Mouse (Mus musculus): ENCODE data around the gene Gpr84.
A peak's percentile ranks its signal among the peaks of the same experiment; 100 is the strongest.

Gene Gpr84

GRCm38 (mm10) chr15:103336996-103337667 lies 26.7 kb upstream of the Gpr84 start:
- DNase-seq (ENCODE audit: extremely low spot score, low spot score) = no peak

DNA sequence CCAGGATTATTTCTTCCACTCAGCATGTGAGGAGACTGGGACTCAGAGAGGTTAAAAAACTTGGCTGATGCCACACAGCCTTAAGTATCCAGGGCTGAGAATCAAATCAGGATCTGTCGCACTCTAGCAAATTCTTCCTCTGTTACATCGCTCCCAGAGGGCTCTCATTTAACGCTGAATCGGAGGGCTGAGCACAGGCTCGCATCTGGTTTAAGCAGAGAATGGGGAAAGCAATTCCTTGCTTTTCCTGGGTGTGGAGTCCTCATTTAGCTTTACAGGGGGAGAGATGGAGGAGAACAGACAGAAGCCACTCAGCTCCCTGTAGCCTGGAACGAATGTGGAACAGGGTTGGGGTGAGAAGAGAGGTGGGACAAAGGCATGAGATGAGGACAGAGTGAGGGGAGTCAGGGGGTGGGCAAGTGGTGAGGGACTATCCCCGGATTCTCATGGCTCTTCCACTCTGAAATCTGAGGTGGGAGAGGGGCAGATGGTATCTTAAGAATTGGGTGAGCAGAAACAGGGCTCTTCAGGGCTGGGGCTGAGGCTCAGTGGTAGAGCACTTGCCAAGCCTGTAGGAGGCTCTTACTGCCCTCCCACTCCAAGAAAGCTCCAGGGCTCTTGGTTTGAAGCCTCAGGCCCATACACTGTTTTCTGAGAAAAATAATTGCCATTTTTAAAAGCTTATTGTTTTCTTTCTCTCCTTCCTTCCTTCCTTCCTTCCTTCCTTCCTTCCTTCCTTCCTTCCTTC lies 25.2 kb upstream of the Gpr84 start:
- DNase-seq (ENCODE audit: extremely low spot score, low spot score) = no peak

DNA sequence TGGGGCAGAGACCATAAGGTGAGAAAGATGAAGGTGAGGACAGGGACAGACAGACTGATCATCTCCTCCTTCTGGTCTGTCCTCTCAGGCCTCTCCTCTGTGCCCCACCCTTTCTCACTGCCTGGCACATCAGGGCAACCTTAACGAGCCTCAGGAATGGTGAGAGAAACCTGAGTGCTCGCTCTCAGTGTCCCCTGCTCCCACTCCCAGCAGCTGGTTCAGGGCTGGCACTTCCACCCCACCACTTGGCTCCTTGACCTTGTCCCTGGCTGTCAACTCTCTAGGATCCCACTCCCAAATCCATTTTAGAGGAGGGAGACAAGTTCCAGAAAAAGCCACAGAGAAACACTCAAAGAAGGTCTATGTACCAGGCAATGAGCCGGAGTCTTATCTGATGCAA lies 24.6 kb upstream of the Gpr84 start:
- DNase-seq (ENCODE audit: extremely low spot score, low spot score) = no peak

- no peak for DNase-seq (ENCODE audit: extremely low spot score, low spot score)
These were observed 23.8 kb upstream of the Gpr84 start for GRCm38 (mm10) chr15:103334194-103334593.

DNA sequence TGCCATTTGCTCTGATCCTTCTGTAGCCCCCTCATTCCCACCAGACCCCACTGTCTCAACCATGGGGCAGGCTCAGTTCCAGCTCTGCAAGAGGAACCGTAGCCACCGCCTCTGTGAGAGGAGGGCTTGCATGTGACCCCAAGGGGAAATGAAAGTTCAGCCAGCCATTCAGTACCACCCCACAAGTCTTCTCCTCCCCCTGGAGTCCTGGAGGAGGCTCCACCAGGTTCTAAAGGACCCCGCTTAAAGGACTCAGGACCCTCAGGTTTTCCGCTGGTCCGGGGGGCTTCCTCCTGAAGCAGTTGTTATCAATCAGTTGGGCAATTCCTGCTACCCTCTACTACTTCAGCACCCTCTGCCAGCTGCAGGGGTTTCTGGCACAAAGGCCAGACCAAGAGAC lies 23.3 kb upstream of the Gpr84 start:
- DNase-seq (ENCODE audit: extremely low spot score, low spot score) = no peak

DNA sequence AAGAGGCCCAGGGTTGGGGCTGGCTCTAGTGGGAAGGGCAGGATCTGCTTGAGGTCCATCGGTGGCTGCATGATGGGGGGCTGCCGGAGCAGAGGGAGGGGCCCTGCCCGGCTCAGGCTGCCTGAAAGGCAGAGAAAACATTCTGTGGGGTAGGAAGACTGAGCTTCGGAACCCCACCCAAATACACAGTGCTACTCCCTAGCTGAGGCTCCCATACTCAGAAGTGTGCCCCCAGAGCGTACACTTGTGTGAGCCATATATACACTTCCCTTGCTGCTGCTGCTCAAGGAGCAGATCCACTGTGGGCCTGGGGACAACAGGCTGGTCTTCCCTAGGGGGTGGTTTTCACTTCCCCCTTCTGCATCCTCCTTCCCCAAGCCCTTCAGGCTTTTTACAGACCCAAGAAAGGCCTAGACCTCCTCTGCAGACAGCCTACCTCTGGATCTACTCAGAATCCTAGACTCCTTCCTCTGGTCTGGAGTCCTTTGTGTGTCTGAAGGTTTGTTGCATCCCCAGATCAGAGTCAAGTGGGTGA lies 22.7 kb upstream of the Gpr84 start:
- no peak for DNase-seq (ENCODE audit: extremely low spot score, low spot score)

DNA sequence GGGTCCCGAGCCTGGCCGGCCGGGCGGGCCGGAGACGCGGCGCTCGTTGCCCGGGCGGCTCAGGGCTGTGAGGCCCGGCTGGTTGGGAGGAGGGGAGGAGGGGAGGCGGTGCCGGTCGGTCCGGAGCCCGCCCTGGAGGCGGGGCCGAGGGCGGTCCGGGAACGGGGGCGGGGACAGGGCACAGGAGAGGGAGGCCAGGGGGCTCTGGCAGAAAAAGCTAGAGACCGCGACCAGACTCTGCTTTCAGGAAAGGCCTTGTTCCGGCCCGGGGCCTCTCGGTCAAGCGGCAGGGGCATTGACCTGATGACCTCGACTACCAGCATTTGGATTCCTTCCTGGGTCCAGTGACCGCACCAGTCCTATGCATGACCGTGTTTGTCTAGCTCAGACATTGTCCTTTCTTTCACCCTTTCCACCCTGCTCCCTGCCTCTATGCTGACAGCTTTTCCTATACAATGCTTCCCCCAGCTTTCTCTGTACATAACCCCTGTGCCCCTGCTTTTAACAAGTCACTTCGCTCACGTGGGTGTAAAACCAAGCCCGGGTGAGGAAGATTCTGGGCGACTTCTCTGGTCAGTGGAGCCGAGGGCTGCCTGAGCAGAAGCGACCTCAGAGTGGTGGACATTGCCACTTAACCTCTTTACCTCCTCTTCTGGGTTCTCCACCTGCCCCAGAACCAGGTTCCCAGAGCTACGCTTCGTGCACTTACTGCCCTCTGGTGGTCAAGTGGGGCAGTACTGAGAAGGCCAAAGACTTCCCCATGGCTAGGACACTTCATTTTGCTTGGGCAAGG lies 13.2 kb upstream of the Gpr84 start:
- peak; percentile 92 for DNase-seq (ENCODE audit: extremely low spot score, low spot score)

- no peak for DNase-seq (ENCODE audit: extremely low spot score, low spot score)
These were observed 12.7 kb upstream of the Gpr84 start for GRCm38 (mm10) chr15:103323070-103323454.

GRCm38 (mm10) chr15:103322396-103322795 lies 12.0 kb upstream of the Gpr84 start:
- no peak for DNase-seq (ENCODE audit: extremely low spot score, low spot score)

DNA sequence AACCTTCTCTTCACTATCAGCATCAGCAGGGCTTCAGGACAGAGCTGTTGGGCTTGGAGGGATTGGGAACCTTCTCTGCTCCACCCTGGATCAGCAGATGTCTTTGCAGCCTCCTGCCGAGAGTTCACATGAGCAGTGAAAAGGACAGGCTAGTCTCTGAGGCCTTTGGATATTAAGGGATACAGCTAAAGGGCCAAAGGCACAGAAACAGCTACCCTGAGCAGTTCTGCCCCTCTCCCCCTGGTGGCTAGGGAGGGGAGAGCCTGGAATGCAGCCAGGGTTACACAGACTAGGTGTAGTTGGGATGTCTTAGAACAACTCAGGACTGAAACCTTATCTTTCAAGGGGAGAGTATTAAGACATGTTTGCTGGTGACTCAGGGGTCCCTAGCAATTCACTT lies 10.7 kb upstream of the Gpr84 start:
- DNase-seq (ENCODE audit: extremely low spot score, low spot score) = no peak

DNA sequence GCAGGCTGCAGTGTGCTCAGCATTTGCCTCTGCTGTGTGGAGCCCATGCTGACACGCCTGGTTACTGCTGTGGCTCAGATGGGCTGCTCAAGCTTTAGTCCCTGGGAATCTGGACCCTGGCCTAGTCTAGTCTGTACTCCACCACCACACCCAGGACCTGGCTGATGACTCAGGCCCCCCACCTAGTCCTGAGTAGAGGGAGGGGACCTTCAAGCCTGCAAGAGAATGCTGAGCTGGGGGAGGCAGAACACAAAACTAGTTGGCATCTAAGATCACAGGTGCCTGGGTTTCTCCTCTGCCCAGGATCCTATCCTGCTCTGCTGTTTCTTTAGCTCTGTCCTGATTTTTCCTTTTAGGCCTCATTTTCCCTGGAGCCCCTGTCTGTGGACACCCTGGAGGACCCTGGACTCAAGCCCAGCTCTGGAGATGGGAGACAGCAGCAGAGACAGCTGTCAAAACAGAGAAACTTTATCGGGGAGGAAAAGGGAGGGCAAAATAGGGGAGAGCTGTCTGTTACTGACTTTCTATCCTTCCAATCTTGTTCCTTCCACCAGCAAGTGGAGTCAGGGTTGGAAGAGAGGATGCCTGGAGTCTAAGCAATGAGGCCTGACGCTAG lies 7.9 kb upstream of the Gpr84 start:
- DNase-seq (ENCODE audit: extremely low spot score, low spot score) = no peak

- no peak for DNase-seq (ENCODE audit: extremely low spot score, low spot score)
These were observed 7.3 kb upstream of the Gpr84 start for GRCm38 (mm10) chr15:103317731-103318130.

DNA sequence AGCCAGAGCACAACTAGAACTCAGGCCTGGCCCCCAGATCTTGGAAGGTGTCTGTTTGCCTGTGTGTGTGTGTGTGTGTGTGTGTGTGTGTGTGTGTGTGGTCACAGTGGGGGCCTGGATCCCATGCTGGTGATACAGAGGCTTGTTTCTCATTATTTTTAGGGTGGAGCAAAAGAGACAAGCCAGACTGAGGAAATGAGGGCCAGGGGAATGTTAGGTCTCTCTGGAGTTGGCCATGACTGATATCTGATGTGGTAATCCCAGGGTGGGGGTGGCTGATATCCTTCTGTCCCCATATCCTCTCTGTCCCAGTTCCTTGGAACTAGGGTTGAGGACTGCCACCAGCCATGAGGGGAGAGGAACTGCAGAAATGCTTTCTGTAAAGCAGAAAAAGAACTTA lies 6.7 kb upstream of the Gpr84 start:
- DNase-seq (ENCODE audit: extremely low spot score, low spot score) = no peak

- no peak for DNase-seq (ENCODE audit: extremely low spot score, low spot score)
These were observed 5.8 kb upstream of the Gpr84 start for GRCm38 (mm10) chr15:103315979-103316776.

GRCm38 (mm10) chr15:103315011-103315502 lies 4.6 kb upstream of the Gpr84 start:
- peak; percentile 89 for DNase-seq (ENCODE audit: extremely low spot score, low spot score)

GRCm38 (mm10) chr15:103314181-103314580 lies 3.8 kb upstream of the Gpr84 start:
- no peak for DNase-seq (ENCODE audit: extremely low spot score, low spot score)

DNA sequence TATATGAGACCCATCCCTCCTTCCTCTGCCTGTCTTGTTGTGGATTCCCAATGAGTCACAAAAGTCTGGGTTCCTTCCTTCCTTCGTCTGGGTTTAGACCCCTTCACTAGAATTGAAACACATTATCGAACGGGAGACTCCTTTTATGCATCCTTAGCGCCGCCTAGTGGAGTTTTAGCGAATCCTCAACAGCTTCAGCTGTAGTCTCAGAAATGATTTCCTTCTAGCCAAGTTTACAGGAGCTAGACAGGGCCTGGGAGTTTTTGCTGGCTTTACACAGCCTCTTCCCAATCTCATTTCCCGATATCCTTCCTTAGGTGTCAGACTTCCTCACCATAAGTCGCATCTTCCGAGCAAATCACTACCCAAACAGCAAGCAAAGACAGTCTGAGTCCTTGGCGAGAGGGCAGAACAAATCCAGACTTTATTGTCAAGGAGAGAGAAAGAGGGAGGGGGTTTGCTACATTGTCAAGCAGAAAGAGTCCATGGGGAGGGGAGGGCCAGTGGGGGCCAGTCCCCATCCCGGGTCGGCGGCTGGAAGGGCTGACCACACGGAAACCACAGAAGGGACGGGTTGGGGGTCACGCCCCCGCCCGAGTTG lies 3.2 kb upstream of the Gpr84 start:
- DNase-seq (ENCODE audit: extremely low spot score, low spot score) = peak; percentile 71

DNA sequence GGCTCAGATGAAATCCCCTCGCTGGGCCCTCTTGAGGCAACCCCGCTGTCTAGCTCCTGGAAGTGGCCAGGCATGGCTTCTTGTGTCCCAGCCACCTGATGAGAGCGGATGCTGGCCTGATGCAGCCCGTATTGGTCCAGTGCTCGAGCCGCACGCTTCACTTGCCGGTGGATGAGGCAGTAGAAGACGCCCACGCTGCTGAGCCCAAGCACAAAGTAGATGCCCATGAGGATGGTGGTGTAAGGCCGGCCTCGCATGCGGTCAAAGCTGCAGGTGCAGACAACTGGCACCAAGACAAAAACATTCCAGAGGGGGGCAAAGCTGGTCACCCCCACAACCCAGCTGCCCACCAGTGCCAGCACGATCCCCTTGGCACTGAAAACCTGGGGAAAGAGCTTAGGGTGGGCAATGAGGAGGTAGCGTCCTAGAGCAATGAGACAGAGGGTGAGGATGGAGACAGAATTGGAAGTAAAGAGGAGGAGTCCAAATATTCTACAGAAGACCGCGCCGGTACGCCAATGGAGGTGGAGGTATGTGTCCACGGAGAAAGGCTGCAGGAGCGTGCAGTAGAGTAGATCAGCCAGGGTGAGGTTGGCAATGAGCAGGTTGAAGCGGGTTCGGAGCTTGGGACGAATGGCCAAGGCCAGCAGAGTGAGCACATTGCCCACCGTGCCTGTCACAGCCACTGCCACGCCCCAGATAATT lies 1.4 kb downstream of the Gpr84 start:
- no peak for DNase-seq (ENCODE audit: extremely low spot score, low spot score)

DNA sequence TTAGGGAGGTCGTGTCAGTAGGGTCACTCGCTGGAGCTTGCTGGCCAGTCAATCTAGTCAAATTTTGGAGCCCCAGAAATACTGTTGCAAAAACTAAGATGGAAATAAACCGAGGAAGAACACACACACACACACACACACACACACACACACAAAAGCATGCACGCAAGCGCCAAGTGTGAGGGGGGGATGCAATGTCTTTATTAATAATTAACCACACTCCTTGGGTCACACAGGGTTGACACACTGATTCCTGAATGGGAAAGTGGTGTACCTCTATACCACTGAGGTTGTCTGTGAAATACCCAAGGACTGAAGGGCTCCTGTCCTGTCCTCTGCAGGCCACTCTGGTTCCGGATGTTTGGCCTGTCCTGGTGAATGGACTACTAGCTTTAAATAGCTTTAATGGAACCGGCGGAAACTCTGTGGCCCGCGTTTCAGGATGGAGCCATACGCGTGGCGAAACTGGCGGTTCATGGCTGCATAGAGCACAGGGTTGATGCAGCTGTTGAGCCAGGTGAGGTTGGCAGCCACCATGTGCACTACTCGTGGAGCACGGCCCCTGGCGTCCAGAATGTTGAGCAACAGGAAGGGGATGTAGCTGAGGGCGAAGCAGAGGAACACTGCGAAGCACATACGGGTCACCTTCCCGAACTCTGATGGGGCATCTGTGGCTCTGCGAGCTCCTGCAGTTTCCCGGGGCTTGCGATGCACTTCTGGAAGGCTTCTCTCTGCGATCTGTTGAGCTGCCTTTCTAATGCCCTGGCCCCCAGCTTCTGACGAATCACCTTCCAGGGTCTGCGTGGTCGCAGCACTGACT lies 2.1 kb downstream of the Gpr84 start:
- DNase-seq (ENCODE audit: extremely low spot score, low spot score) = no peak

Data from neural tube, embryonic 10.5 days (tissue).